Mouse (Mus musculus): ENCODE measurements around the gene G3bp2. TPM values are rescaled to one million over a fixed set of nuclear protein-coding genes. Genes with fewer than 3 reads are reported as not detected.
A peak's percentile ranks its signal among the peaks of the same experiment; 100 is the strongest.

The G3bp2 gene
- total and polyA plus RNA-seq, 3 experiments: 14.6 to 61.2 (median 57.0) TPM

GRCm38 (mm10) chr5:92042377-92043348, 40.9 kb downstream of the G3bp2 start:
- H3K79me2 ChIP-seq (replicated peaks; ENCODE audit: control insufficient read depth, insufficient read depth, low read length): no peaks in the 10 kb centered on the region
- TF ChIP-seq EP300 (IDR thresholded peaks at IDR 0.05; ENCODE audit: insufficient read depth, low read depth, low read length) (0 out of 2 replicates have a peak, but pooled peaks have one; percentile 27), CTCF (IDR thresholded peaks at IDR 0.05) (peak; percentile 25; the same call in 1 of the 2 replicates), POLR2A (IDR thresholded peaks at IDR 0.05; ENCODE audit: insufficient read depth, low read depth, low read length) (no peak)
- no peaks in the 10 kb centered on the region for H3K36me3 ChIP-seq (ENCODE audit: control insufficient read depth, insufficient read depth, low read length)
- peak overlapping the region; percentile 79 for H3K27ac ChIP-seq
- intact Hi-C loops (cut with DNase I): loop anchor here (2.0 to 5.0 kb wide), 3 partner anchors 40 to 80 kb away; partner anchors contain the start of genes G3bp2 and Rchy1
- H3K4me3 ChIP-seq: peak overlapping the region; percentile 96
- WGBS: under 1% methylated on average over 68 of the region's 68 CpGs
- H3K27me3 ChIP-seq (ENCODE audit: control insufficient read depth, insufficient read depth, low read length): no peaks in the 10 kb centered on the region
- DNase-seq: peak; percentile 94
- H3K4me1 ChIP-seq (ENCODE audit: control insufficient read depth, insufficient read depth, low read length): no peaks in the 10 kb centered on the region
- peak overlapping the region; percentile 63 for H3K9ac ChIP-seq (ENCODE audit: low read depth, low read length)

GRCm38 (mm10) chr5:92019960-92020359, 63.6 kb downstream of the G3bp2 start:
- no peak overlapping the region for H3K27ac ChIP-seq
- H3K9ac ChIP-seq (ENCODE audit: low read depth, low read length): no peak overlapping the region
- WGBS: 59% methylated on average over 2 of the region's 2 CpGs
- no peak overlapping the region for H3K4me3 ChIP-seq
- H3K27me3 ChIP-seq (ENCODE audit: control insufficient read depth, insufficient read depth, low read length): no peaks in the 10 kb centered on the region
- H3K79me2 ChIP-seq (replicated peaks; ENCODE audit: control insufficient read depth, insufficient read depth, low read length): no peaks in the 10 kb centered on the region
- H3K4me1 ChIP-seq (ENCODE audit: control insufficient read depth, insufficient read depth, low read length): no peaks in the 10 kb centered on the region
- no peaks in the 10 kb centered on the region for H3K36me3 ChIP-seq (ENCODE audit: control insufficient read depth, insufficient read depth, low read length)
- no peak for DNase-seq
- intact Hi-C loops (cut with DNase I): no loop called here
- TF ChIP-seq CTCF (IDR thresholded peaks at IDR 0.05) (no peak), EP300 (IDR thresholded peaks at IDR 0.05; ENCODE audit: insufficient read depth, low read depth, low read length) (no peak), POLR2A (IDR thresholded peaks at IDR 0.05; ENCODE audit: insufficient read depth, low read depth, low read length) (no peak)

GRCm38 (mm10) chr5:92011756-92012155, 71.8 kb downstream of the G3bp2 start:
- no peak overlapping the region for H3K27ac ChIP-seq
- WGBS: 58% methylated on average over 7 of the region's 7 CpGs
- TF ChIP-seq EP300 (IDR thresholded peaks at IDR 0.05; ENCODE audit: insufficient read depth, low read depth, low read length) (no peak), CTCF (IDR thresholded peaks at IDR 0.05) (no peak), POLR2A (IDR thresholded peaks at IDR 0.05; ENCODE audit: insufficient read depth, low read depth, low read length) (no peak)
- no peaks in the 10 kb centered on the region for H3K27me3 ChIP-seq (ENCODE audit: control insufficient read depth, insufficient read depth, low read length)
- intact Hi-C loops (cut with DNase I): no loop called here
- no peaks in the 10 kb centered on the region for H3K36me3 ChIP-seq (ENCODE audit: control insufficient read depth, insufficient read depth, low read length)
- no peaks in the 10 kb centered on the region for H3K4me1 ChIP-seq (ENCODE audit: control insufficient read depth, insufficient read depth, low read length)
- no peaks in the 10 kb centered on the region for H3K79me2 ChIP-seq (replicated peaks; ENCODE audit: control insufficient read depth, insufficient read depth, low read length)
- DNase-seq: no peak
- no peak overlapping the region for H3K9ac ChIP-seq (ENCODE audit: low read depth, low read length)
- H3K4me3 ChIP-seq: no peak overlapping the region

- intact Hi-C loops (cut with DNase I): no loop called here
- no peaks in the 10 kb centered on the region for H3K36me3 ChIP-seq (ENCODE audit: control insufficient read depth, insufficient read depth, low read length)
- no peak overlapping the region for H3K9ac ChIP-seq (ENCODE audit: low read depth, low read length)
- H3K27me3 ChIP-seq (ENCODE audit: control insufficient read depth, insufficient read depth, low read length): no peaks in the 10 kb centered on the region
- WGBS: 38% methylated on average over 2 of the region's 2 CpGs
- no peaks in the 10 kb centered on the region for H3K4me1 ChIP-seq (ENCODE audit: control insufficient read depth, insufficient read depth, low read length)
- TF ChIP-seq EP300 (IDR thresholded peaks at IDR 0.05; ENCODE audit: insufficient read depth, low read depth, low read length): no peak
- no peak for TF ChIP-seq POLR2A (IDR thresholded peaks at IDR 0.05; ENCODE audit: insufficient read depth, low read depth, low read length)
- TF ChIP-seq CTCF (IDR thresholded peaks at IDR 0.05): no peak
- DNase-seq: no peak
- H3K79me2 ChIP-seq (replicated peaks; ENCODE audit: control insufficient read depth, insufficient read depth, low read length): no peaks in the 10 kb centered on the region
- no peak overlapping the region for H3K4me3 ChIP-seq
- no peak overlapping the region for H3K27ac ChIP-seq
Measured at GRCm38 (mm10) chr5:92009827-92010226, 73.7 kb downstream of the G3bp2 start.

- Histone ChIP-seq H3K79me2 (replicated peaks; ENCODE audit: control insufficient read depth, insufficient read depth, low read length) (no peaks in the 10 kb centered on the region), H3K4me1 (ENCODE audit: control insufficient read depth, insufficient read depth, low read length) (no peaks in the 10 kb centered on the region), H3K9ac (ENCODE audit: low read depth, low read length) (no peak overlapping the region), H3K27me3 (ENCODE audit: control insufficient read depth, insufficient read depth, low read length) (no peaks in the 10 kb centered on the region), H3K36me3 (ENCODE audit: control insufficient read depth, insufficient read depth, low read length) (no peaks in the 10 kb centered on the region), H3K27ac (no peak overlapping the region), H3K4me3 (no peak overlapping the region)
- TF ChIP-seq CTCF (IDR thresholded peaks at IDR 0.05) (peak; percentile 72), EP300 (IDR thresholded peaks at IDR 0.05; ENCODE audit: insufficient read depth, low read depth, low read length) (no peak)
- 54% methylated on average over 2 of the region's 2 CpGs for WGBS
- no peak for DNase-seq
- intact Hi-C loops (cut with DNase I): no loop called here
Measured at GRCm38 (mm10) chr5:92003011-92003410, 80.5 kb downstream of the G3bp2 start.

Other genes with a start within 250 kb of the G3bp2 start
- 10 to 100 TPM; 26.9 to 33.0 TPM for gene Rchy1, start 120.7 kb downstream of the G3bp2 start, total RNA-seq (2021)
- 21.8 and 41.1 TPM in 2 replicates for gene Rchy1, start 120.7 kb downstream of the G3bp2 start, polyA plus RNA-seq (2012; rRNA removed)
- gene Odaph, start 96.2 kb downstream of the G3bp2 start, total RNA-seq (2021): not detected
- not detected in 2 replicates for gene Odaph, start 96.2 kb downstream of the G3bp2 start, polyA plus RNA-seq (2012; rRNA removed)
- 1 to 10 TPM; 3.5 to 4.0 TPM for gene Cdkl2, start 39.8 kb downstream of the G3bp2 start, total RNA-seq (2021)
- 1.1 and 1.8 TPM in 2 replicates for gene Cdkl2, start 39.8 kb downstream of the G3bp2 start, polyA plus RNA-seq (2012; rRNA removed)
- 10 to 100 TPM; 39.0 to 45.4 TPM for gene Uso1, start 54.2 kb upstream of the G3bp2 start, total RNA-seq (2021)
- gene Uso1, start 54.2 kb upstream of the G3bp2 start, polyA plus RNA-seq (2012; rRNA removed): 12.3 and 23.8 TPM in 2 replicates
- gene U90926, start 131.7 kb upstream of the G3bp2 start, total RNA-seq (2021): not detected
- gene U90926, start 131.7 kb upstream of the G3bp2 start, polyA plus RNA-seq (2012; rRNA removed): not detected in 2 replicates
- gene Ppef2, start 172.6 kb upstream of the G3bp2 start, total RNA-seq (2021): not detected
- gene Ppef2, start 172.6 kb upstream of the G3bp2 start, polyA plus RNA-seq (2012; rRNA removed): 0.44 and 0.74 TPM in 2 replicates
- 10 to 100 TPM; 14.2 to 16.1 TPM for gene Naaa, start 194.5 kb upstream of the G3bp2 start, total RNA-seq (2021)
- 16.8 and 20.4 TPM in 2 replicates for gene Naaa, start 194.5 kb upstream of the G3bp2 start, polyA plus RNA-seq (2012; rRNA removed)
- gene Sdad1, start 226.8 kb upstream of the G3bp2 start, total RNA-seq (2021): 10 to 100 TPM; 10.9 TPM
- gene Sdad1, start 226.8 kb upstream of the G3bp2 start, polyA plus RNA-seq (2012; rRNA removed): 6.1 and 7.0 TPM in 2 replicates
- 1 to 10 TPM; 2.8 to 3.0 TPM for gene Cxcl9, start 244.4 kb upstream of the G3bp2 start, total RNA-seq (2021)
- 12.2 and 21.0 TPM in 2 replicates for gene Cxcl9, start 244.4 kb upstream of the G3bp2 start, polyA plus RNA-seq (2012; rRNA removed)
- gene Art3, start 248.1 kb upstream of the G3bp2 start, total RNA-seq (2021): 100 to 1,000 TPM; 622 to 797 TPM
- 268 and 420 TPM in 2 replicates for gene Art3, start 248.1 kb upstream of the G3bp2 start, polyA plus RNA-seq (2012; rRNA removed)

Measured in heart, adult 2 months (tissue).